Mouse (Mus musculus): ENCODE data around the gene Ndufb2. TPM values are rescaled to one million over a fixed set of nuclear protein-coding genes. Genes with fewer than 3 reads are reported as not detected.

Gene Ndufb2
- 109 and 122 TPM in 2 replicates for total RNA-seq (2012; rRNA removed)

DNA sequence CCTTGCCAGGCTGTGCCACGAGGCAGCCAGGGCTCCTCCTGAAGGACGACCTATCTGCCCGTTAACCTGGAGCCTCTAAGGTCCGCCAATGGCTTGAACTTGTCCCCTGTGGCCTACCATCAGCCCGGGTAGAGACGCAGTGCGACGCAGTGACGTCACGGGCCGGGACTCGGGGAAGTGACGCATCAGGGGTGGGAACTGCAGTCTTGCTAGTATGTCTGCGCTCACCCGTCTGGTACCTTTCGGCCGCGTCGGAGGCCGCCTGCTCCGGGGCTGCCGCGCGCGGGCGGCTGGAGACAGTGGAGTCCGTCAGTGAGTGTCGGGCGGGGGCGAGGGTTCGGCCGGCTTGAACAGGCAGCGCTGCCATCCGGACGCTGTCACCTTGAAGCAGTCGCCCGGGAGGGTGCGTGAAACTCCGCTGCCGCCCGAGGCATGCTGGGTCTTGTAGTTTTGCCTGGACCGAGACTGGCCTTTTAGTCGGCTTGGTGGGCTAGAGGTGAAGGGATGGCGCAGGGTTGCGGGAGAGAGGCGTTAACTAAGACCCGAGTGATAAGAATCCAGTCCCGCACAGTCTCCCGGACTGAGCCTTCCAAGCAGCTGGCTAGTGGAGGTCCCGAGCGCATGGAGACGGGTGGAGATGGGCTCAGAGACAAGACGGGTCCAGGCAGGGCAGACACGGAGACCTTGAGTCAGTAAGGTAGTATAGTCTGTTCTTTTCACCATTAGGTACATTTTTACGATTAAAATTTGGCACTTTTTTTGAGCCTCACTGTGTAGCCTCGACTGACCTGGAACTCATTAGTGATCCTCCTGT, at the start of gene Ndufb2:
Ndufb2 (plus strand) TSS at position 174 of the 814 bp plus-strand sequence.
- in situ Hi-C loops (cut with MboI; ENCODE audit: low sequenced_read_pairs in 2 of 2, unreplicated experiment in 2 of 2): no loop called here
- DNase-seq (ENCODE audit: low read depth, low spot score): peak; percentile 92

GRCm38 (mm10) chr6:39542631-39543597, 49.5 kb upstream of the Ndufb2 start:
- peaks cover 2% of the 10 kb centered on the region; the same call in 1 of the 2 replicates for H3K36me3 ChIP-seq (ENCODE audit: control insufficient read depth, insufficient read depth, low read length, poor library complexity, severe bottlenecking)
- in situ Hi-C loops (cut with MboI; ENCODE audit: low sequenced_read_pairs in 2 of 2, unreplicated experiment in 2 of 2): no loop called here
- no peaks in the 10 kb centered on the region for H3K9me3 ChIP-seq (ENCODE audit: control insufficient read depth, insufficient read depth, low read depth, low read length)
- no peak for DNase-seq (ENCODE audit: low read depth, low spot score)
- H3K4me1 ChIP-seq (ENCODE audit: control insufficient read depth in 2 of 2, insufficient read depth in 2 of 2, low read length in 2 of 2, poor library complexity in 1 of 2): peaks cover 15 to 39% of the 10 kb centered on the region in 2 experiments
- TF ChIP-seq CHD2 (IDR thresholded peaks at IDR 0.05; ENCODE audit: low read depth, low read length) (no peak), ZC3H11A (IDR thresholded peaks at IDR 0.05; ENCODE audit: borderline replicate concordance, low read depth, low read length) (no peak), ZNF384 (IDR thresholded peaks at IDR 0.05; ENCODE audit: low read depth, low read length) (no peak), HCFC1 (IDR thresholded peaks at IDR 0.05; ENCODE audit: borderline replicate concordance, insufficient read depth, low read length) (no peak), MAFK (IDR thresholded peaks at IDR 0.05; ENCODE audit: insufficient read depth, low read depth, low read length) (no peak)
- peak overlapping the region; percentile 78; the same call in 1 of the 2 replicates for H3K27ac ChIP-seq (ENCODE audit: insufficient read depth, low read depth, low read length, poor library complexity, severe bottlenecking)
- H3K4me3 ChIP-seq (ENCODE audit: insufficient read depth in 1 of 2, low read depth in 1 of 2, low read length in 2 of 2, poor library complexity in 1 of 2, severe bottlenecking in 1 of 2): peak overlapping the region; percentile 11 to 48; a peak in 3 of 4 replicates
- peak overlapping the region; percentile 67; the same call in 1 of the 2 replicates for H3K9ac ChIP-seq (ENCODE audit: insufficient read depth, low read depth, low read length, poor library complexity, severe bottlenecking)

More for the DNA sequence above, at the start of gene Ndufb2:
- Histone ChIP-seq H3K27ac (ENCODE audit: insufficient read depth, low read depth, low read length, poor library complexity, severe bottlenecking) (peak within 1 kb of the TSS; percentile 49; the same call in 1 of the 2 replicates), H3K4me3 (ENCODE audit: insufficient read depth in 1 of 2, low read depth in 1 of 2, low read length in 2 of 2, poor library complexity in 1 of 2, severe bottlenecking in 1 of 2) (peak within 1 kb of the TSS; percentile 84 to 100), H3K36me3 (ENCODE audit: control insufficient read depth, insufficient read depth, low read length, poor library complexity, severe bottlenecking) (peaks cover 2% of the 10 kb centered on the region; the same call in 1 of the 2 replicates), H3K4me1 (ENCODE audit: control insufficient read depth in 2 of 2, insufficient read depth in 2 of 2, low read length in 2 of 2, poor library complexity in 1 of 2) (peaks cover 0 to 3% of the 10 kb centered on the region in 2 experiments; a peak in 1 of 4 replicates), H3K9me3 (ENCODE audit: control insufficient read depth, insufficient read depth, low read depth, low read length) (no peaks in the 10 kb centered on the region), H3K9ac (ENCODE audit: insufficient read depth, low read depth, low read length, poor library complexity, severe bottlenecking) (peak within 1 kb of the TSS; percentile 83)
- TF ChIP-seq HCFC1 (IDR thresholded peaks at IDR 0.05; ENCODE audit: borderline replicate concordance, insufficient read depth, low read length): peak; percentile 93
- no peak for TF ChIP-seq ZC3H11A (IDR thresholded peaks at IDR 0.05; ENCODE audit: borderline replicate concordance, low read depth, low read length)
- TF ChIP-seq MAFK (IDR thresholded peaks at IDR 0.05; ENCODE audit: insufficient read depth, low read depth, low read length): no peak

DNA sequence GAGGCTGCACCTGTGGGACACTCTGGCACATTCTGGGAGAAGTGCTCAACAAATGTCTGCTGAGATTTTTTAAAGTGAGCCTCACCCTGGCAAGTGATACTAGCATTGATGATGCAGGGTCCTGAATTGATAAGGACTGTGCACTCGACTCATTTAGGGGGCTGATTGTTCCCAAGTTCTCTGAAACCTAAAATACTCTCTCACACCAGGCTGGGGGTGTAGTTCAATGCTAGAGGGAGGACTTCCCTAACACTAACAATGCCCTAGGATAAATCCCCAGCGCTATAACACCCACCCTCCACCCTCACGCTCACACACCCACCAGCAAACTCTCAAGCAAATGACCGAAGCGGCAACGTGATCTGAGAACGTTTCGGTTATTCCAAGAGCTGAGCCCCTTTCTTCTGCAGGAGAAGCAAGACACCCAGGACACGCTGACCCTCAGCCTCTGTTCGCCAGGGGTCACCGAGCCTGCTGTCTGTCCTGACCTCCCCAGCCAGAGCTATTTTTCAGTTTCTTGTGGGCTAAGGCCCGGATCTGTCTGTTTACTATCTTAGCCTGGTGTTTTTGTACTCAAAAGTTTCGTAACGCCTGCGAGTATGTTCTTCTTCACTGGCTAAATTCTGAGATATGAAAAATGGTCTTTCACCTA, 48.5 kb upstream of the Ndufb2 start:
- no peak for TF ChIP-seq CHD2 (IDR thresholded peaks at IDR 0.05; ENCODE audit: low read depth, low read length)
- no peak for TF ChIP-seq MAFK (IDR thresholded peaks at IDR 0.05; ENCODE audit: insufficient read depth, low read depth, low read length)
- TF ChIP-seq ZC3H11A (IDR thresholded peaks at IDR 0.05; ENCODE audit: borderline replicate concordance, low read depth, low read length): no peak
- no peak for TF ChIP-seq HCFC1 (IDR thresholded peaks at IDR 0.05; ENCODE audit: borderline replicate concordance, insufficient read depth, low read length)
- no peak for TF ChIP-seq ZNF384 (IDR thresholded peaks at IDR 0.05; ENCODE audit: low read depth, low read length)
- in situ Hi-C loops (cut with MboI; ENCODE audit: low sequenced_read_pairs in 2 of 2, unreplicated experiment in 2 of 2): no loop called here
- peak overlapping the region in 1 of 2 experiments; percentile 11; a peak in 1 of 4 replicates for H3K4me3 ChIP-seq (ENCODE audit: insufficient read depth in 1 of 2, low read depth in 1 of 2, low read length in 2 of 2, poor library complexity in 1 of 2, severe bottlenecking in 1 of 2)
- no peaks in the 10 kb centered on the region for H3K9me3 ChIP-seq (ENCODE audit: control insufficient read depth, insufficient read depth, low read depth, low read length)
- H3K4me1 ChIP-seq (ENCODE audit: control insufficient read depth in 2 of 2, insufficient read depth in 2 of 2, low read length in 2 of 2, poor library complexity in 1 of 2): peaks cover 15 to 42% of the 10 kb centered on the region in 2 experiments; a peak in 3 of 4 replicates
- H3K36me3 ChIP-seq (ENCODE audit: control insufficient read depth, insufficient read depth, low read length, poor library complexity, severe bottlenecking): peaks cover 4% of the 10 kb centered on the region; the same call in 1 of the 2 replicates
- no peak for DNase-seq (ENCODE audit: low read depth, low spot score)
- H3K9ac ChIP-seq (ENCODE audit: insufficient read depth, low read depth, low read length, poor library complexity, severe bottlenecking): peak overlapping the region; percentile 67; the same call in 1 of the 2 replicates
- peak overlapping the region; percentile 51; the same call in 1 of the 2 replicates for H3K27ac ChIP-seq (ENCODE audit: insufficient read depth, low read depth, low read length, poor library complexity, severe bottlenecking)

- Histone ChIP-seq H3K27ac (ENCODE audit: insufficient read depth, low read depth, low read length, poor library complexity, severe bottlenecking) (no peak overlapping the region), H3K36me3 (ENCODE audit: control insufficient read depth, insufficient read depth, low read length, poor library complexity, severe bottlenecking) (peaks cover 6% of the 10 kb centered on the region; the same call in 1 of the 2 replicates), H3K4me1 (ENCODE audit: control insufficient read depth in 2 of 2, insufficient read depth in 2 of 2, low read length in 2 of 2, poor library complexity in 1 of 2) (peaks cover 15 to 35% of the 10 kb centered on the region in 2 experiments; a peak in 3 of 4 replicates), H3K4me3 (ENCODE audit: insufficient read depth in 1 of 2, low read depth in 1 of 2, low read length in 2 of 2, poor library complexity in 1 of 2, severe bottlenecking in 1 of 2) (no peak overlapping the region), H3K9me3 (ENCODE audit: control insufficient read depth, insufficient read depth, low read depth, low read length) (no peaks in the 10 kb centered on the region), H3K9ac (ENCODE audit: insufficient read depth, low read depth, low read length, poor library complexity, severe bottlenecking) (no peak overlapping the region)
- DNase-seq (ENCODE audit: low read depth, low spot score): no peak
- in situ Hi-C loops (cut with MboI; ENCODE audit: low sequenced_read_pairs in 2 of 2, unreplicated experiment in 2 of 2): no loop called here
- TF ChIP-seq ZC3H11A (IDR thresholded peaks at IDR 0.05; ENCODE audit: borderline replicate concordance, low read depth, low read length) (no peak), CHD2 (IDR thresholded peaks at IDR 0.05; ENCODE audit: low read depth, low read length) (no peak)
Observed at GRCm38 (mm10) chr6:39545474-39545873, 46.9 kb upstream of the Ndufb2 start.
